Mouse (Mus musculus) duodenum, adult 2 months (tissue): ENCODE results near the gene Nlrp4e. TPM values are rescaled to one million over a fixed set of nuclear protein-coding genes. Genes with fewer than 3 reads are reported as not detected.

Source experiments
- polyA plus RNA-seq: library from polyadenylated mRNA; depleted of rRNA; stranded (reverse); fragments of >200 nt; gene quantifications from 2 replicates; pipeline ENCODE4 v1.2.3, GENCODE M21; 2012; ENCODE audit warnings: low replicate concordance; rRNA removed

Nlrp4e gene
- not detected in 2 replicates for polyA plus RNA-seq

GRCm38 (mm10) chr7:23300892-23301291, at the start of gene Nlrp4e:
Gene Nlrp4e (plus strand): TSS chr7:23301192.

GRCm38 (mm10) chr7:23251582-23251981, 49.4 kb upstream of the Nlrp4e start, which contains the start of gene Vmn1r166:
Gene Vmn1r166 (minus strand): TSS chr7:23251682.

GRCm38 (mm10) chr7:23278800-23279199, 22.2 kb upstream of the Nlrp4e start, which contains the start of gene Gm6902:
Gene Gm6902 (minus strand): TSS chr7:23278900.

GRCm38 (mm10) chr7:23385589-23385988, 84.6 kb downstream of the Nlrp4e start, which contains the start of gene Nlrp5:
Gene Nlrp5 (plus strand): TSS chr7:23385889.

Other genes starting within 250 kb of the Nlrp4e start
- gene Vmn1r163, start 245.7 kb upstream of the Nlrp4e start, polyA plus RNA-seq: not detected in 2 replicates
- gene Gm8720, start 233.7 kb upstream of the Nlrp4e start, polyA plus RNA-seq: not detected in 2 replicates
- not detected in 2 replicates for gene Gm10662, start 156.7 kb upstream of the Nlrp4e start, polyA plus RNA-seq
- gene Vmn1r165, start 83.9 kb upstream of the Nlrp4e start, polyA plus RNA-seq: not detected in 2 replicates
- gene Vmn1r166, start 49.5 kb upstream of the Nlrp4e start, polyA plus RNA-seq: not detected in 2 replicates
- gene Gm6902, start 22.3 kb upstream of the Nlrp4e start, polyA plus RNA-seq: not detected in 2 replicates
- not detected in 2 replicates for gene Nlrp5, start 84.7 kb downstream of the Nlrp4e start, polyA plus RNA-seq
- not detected in 2 replicates for gene Vmn1r167, start 206.0 kb downstream of the Nlrp4e start, polyA plus RNA-seq
- gene Vmn1r168, start 238.5 kb downstream of the Nlrp4e start, polyA plus RNA-seq: not detected in 2 replicates